Comparison of ENCODE assay signal across 8 mouse cellular contexts in the genomic region with DNA sequence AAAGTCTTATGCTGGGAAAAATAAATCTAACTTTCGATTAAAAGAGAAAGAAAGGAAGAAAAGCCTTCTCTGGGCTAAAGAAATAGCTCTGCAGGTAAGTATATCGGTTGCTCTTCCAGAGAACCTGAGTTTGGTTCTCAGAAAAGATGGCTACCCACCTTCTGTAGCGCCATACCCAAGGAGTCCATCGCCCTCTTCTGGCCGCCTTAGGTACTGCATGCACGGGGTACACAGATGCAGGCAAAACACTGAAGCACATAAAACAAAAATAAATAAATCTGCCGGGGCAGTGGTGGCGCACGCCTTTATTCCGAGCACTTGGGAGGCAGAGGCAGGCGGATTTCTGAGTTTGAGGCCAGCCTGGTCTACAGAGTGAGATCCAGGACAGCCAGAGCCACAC. TPM values are rescaled to one million over a fixed set of nuclear protein-coding genes. Genes with fewer than 3 reads are reported as not detected.
DNase-seq lines count a peak whose midpoint lies in the region; ATAC-seq and TF ChIP-seq lines count a peak whose summit lies in the region.

No protein-coding gene starts in this region.

- ATAC-seq in kidney, embryonic 15.5 days (replicated peaks; ENCODE audit: low FRiP score) = no peak
- ATAC-seq in CD4-positive, CD25-positive, alpha-beta regulatory T cell, adult 4 months = peak; percentile 86
- ATAC-seq in embryonic facial prominence, embryonic 11.5 days (replicated peaks; ENCODE audit: insufficient number of reproducible peaks, low FRiP score, low TSS enrichment, low read depth) = no peak
- no peak for ATAC-seq in lung, embryonic 14.5 days (ENCODE audit: insufficient read depth)
- ATAC-seq in stomach, postnatal 0 days (ENCODE audit: low FRiP score, low TSS enrichment) = no peak

- peak; percentile 87 for TF ChIP-seq CTCF in kidney, adult 2 months (conservative IDR thresholded peaks at IDR 0.05; ENCODE audit: insufficient read depth, insufficient read length, low read depth, low read length)
- peak; percentile 82 for TF ChIP-seq CTCF in lung, embryonic 14.5 days (IDR thresholded peaks at IDR 0.05; ENCODE audit: low read depth)
- TF ChIP-seq CTCF in stomach, postnatal 0 days (IDR thresholded peaks at IDR 0.05; ENCODE audit: low read depth) = peak; percentile 83

- H3K9me3 ChIP-seq in kidney, embryonic 15.5 days (replicated peaks) = no peaks in the 10 kb centered on the region
- no peaks in the 10 kb centered on the region for H3K9me3 ChIP-seq in embryonic facial prominence, embryonic 11.5 days (replicated peaks; ENCODE audit: control insufficient read depth, low read length)
- no peaks in the 10 kb centered on the region for H3K9me3 ChIP-seq in lung, embryonic 14.5 days (ENCODE audit: low read depth, low read length)
- H3K9me3 ChIP-seq in stomach, postnatal 0 days (ENCODE audit: control insufficient read depth, low read length) = no peaks in the 10 kb centered on the region

- TF ChIP-seq EP300 in stomach, postnatal 0 days (optimal IDR thresholded peaks at IDR 0.05) = no peak

- no peak overlapping the region for H3K4me3 ChIP-seq in kidney, adult 2 months (ENCODE audit: insufficient read depth, low read depth, low read length)
- H3K4me3 ChIP-seq in kidney, embryonic 15.5 days (replicated peaks) = no peak overlapping the region
- H3K4me3 ChIP-seq in embryonic facial prominence, embryonic 11.5 days (ENCODE audit: low read depth, low read length) = no peak overlapping the region
- H3K4me3 ChIP-seq in lung, embryonic 14.5 days (ENCODE audit: low read depth, low read length) = no peak overlapping the region
- no peak overlapping the region for H3K4me3 ChIP-seq in stomach, postnatal 0 days (ENCODE audit: low read depth, low read length)

- no peaks in the 10 kb centered on the region for H3K36me3 ChIP-seq in kidney, adult 2 months (ENCODE audit: control insufficient read depth, insufficient read depth, low read length)
- H3K36me3 ChIP-seq in kidney, embryonic 15.5 days = no peaks in the 10 kb centered on the region
- no peaks in the 10 kb centered on the region for H3K36me3 ChIP-seq in embryonic facial prominence, embryonic 11.5 days (replicated peaks; ENCODE audit: control insufficient read depth, insufficient read depth, low read depth, low read length)
- H3K36me3 ChIP-seq in lung, embryonic 14.5 days (ENCODE audit: insufficient read depth) = no peaks in the 10 kb centered on the region
- no peaks in the 10 kb centered on the region for H3K36me3 ChIP-seq in stomach, postnatal 0 days (ENCODE audit: control insufficient read depth, insufficient read depth, low read length)

- WGBS in kidney, adult 2 months = 37% methylated on average over 11 of the region's 11 CpGs
- 41% methylated on average over 11 of the region's 11 CpGs for WGBS in kidney, embryonic 15.5 days
- WGBS in embryonic facial prominence, embryonic 11.5 days = 47% methylated on average over 11 of the region's 11 CpGs
- 46% methylated on average over 11 of the region's 11 CpGs for WGBS in lung, embryonic 14.5 days
- WGBS in stomach, postnatal 0 days = 44% methylated on average over 11 of the region's 11 CpGs

- TF ChIP-seq POLR2A in kidney, adult 2 months (IDR thresholded peaks at IDR 0.05; ENCODE audit: low read depth, low read length) = no peak

- H3K4me2 ChIP-seq in kidney, embryonic 15.5 days = no peak overlapping the region
- no peak overlapping the region for H3K4me2 ChIP-seq in embryonic facial prominence, embryonic 11.5 days (ENCODE audit: low read depth, low read length)
- no peak overlapping the region for H3K4me2 ChIP-seq in lung, embryonic 14.5 days
- H3K4me2 ChIP-seq in stomach, postnatal 0 days (replicated peaks; ENCODE audit: low read depth) = no peak overlapping the region

- DNase-seq in kidney, adult 2 months = peak; percentile 75
- peak; percentile 65 for DNase-seq in NIH3T3 (ENCODE audit: low read depth)
- peak; percentile 68 for DNase-seq in embryonic facial prominence, embryonic 11.5 days (ENCODE audit: low spot score)
- peak; percentile 69 for DNase-seq in lung, embryonic 14.5 days
- peak; percentile 73 for DNase-seq in stomach, postnatal 0 days (ENCODE audit: low spot score)
- DNase-seq in right cerebral cortex, adult 2 months (ENCODE audit: low spot score in 2 of 2) = no peak

- no peak overlapping the region for H3K27ac ChIP-seq in kidney, adult 2 months (ENCODE audit: insufficient read depth, low read depth, low read length)
- H3K27ac ChIP-seq in kidney, embryonic 15.5 days = no peak overlapping the region
- H3K27ac ChIP-seq in embryonic facial prominence, embryonic 11.5 days (replicated peaks; ENCODE audit: low read depth, low read length) = no peak overlapping the region
- no peak overlapping the region for H3K27ac ChIP-seq in lung, embryonic 14.5 days (ENCODE audit: low read depth)
- H3K27ac ChIP-seq in stomach, postnatal 0 days (replicated peaks) = no peak overlapping the region

- H3K4me1 ChIP-seq in kidney, adult 2 months (ENCODE audit: control insufficient read depth, insufficient read depth, low read length) = no peaks in the 10 kb centered on the region
- H3K4me1 ChIP-seq in kidney, embryonic 15.5 days = no peaks in the 10 kb centered on the region
- H3K4me1 ChIP-seq in embryonic facial prominence, embryonic 11.5 days (ENCODE audit: control insufficient read depth, insufficient read depth, low read length) = no peaks in the 10 kb centered on the region
- no peaks in the 10 kb centered on the region for H3K4me1 ChIP-seq in lung, embryonic 14.5 days (ENCODE audit: insufficient read depth)
- no peaks in the 10 kb centered on the region for H3K4me1 ChIP-seq in stomach, postnatal 0 days (replicated peaks; ENCODE audit: control insufficient read depth, insufficient read depth)

- no peak overlapping the region for H3K9ac ChIP-seq in kidney, embryonic 15.5 days
- H3K9ac ChIP-seq in embryonic facial prominence, embryonic 11.5 days (replicated peaks; ENCODE audit: low read length) = no peak overlapping the region
- H3K9ac ChIP-seq in lung, embryonic 14.5 days = no peak overlapping the region
- no peak overlapping the region for H3K9ac ChIP-seq in stomach, postnatal 0 days (ENCODE audit: low read length)

- no peaks in the 10 kb centered on the region for H3K27me3 ChIP-seq in kidney, adult 2 months (replicated peaks; ENCODE audit: control insufficient read depth, insufficient read depth, low read length)
- no peaks in the 10 kb centered on the region for H3K27me3 ChIP-seq in kidney, embryonic 15.5 days
- no peaks in the 10 kb centered on the region for H3K27me3 ChIP-seq in embryonic facial prominence, embryonic 11.5 days (ENCODE audit: control insufficient read depth, insufficient read depth, low read length)
- no peaks in the 10 kb centered on the region for H3K27me3 ChIP-seq in lung, embryonic 14.5 days (ENCODE audit: insufficient read depth, low read length)
- H3K27me3 ChIP-seq in stomach, postnatal 0 days (ENCODE audit: control insufficient read depth, insufficient read depth, low read length) = no peaks in the 10 kb centered on the region

RNA-seq across cellular contexts. Expression of gene Il17rd, which starts 15.9 kb away (rescaled TPM):
- polyA plus RNA-seq in kidney, adult 2 months (2012; rRNA removed) = 3.3 and 3.8 TPM in 2 replicates
- polyA plus RNA-seq in kidney, embryonic 15.5 days (2015; fragmentation: Nextera tagmentation; extraction: Ambion mirVana) = 5.9 and 6.2 TPM in 2 replicates
- under 1 TPM; 0.20 TPM for polyA plus RNA-seq in CD4-positive, CD25-positive, alpha-beta regulatory T cell, adult 4 months (2017; shearing (Covaris generic))
- 6.7 and 6.9 TPM in 2 replicates for polyA plus RNA-seq in embryonic facial prominence, embryonic 11.5 days (2014; fragmentation: Nextera tagmentation; extraction: Ambion mirVana)
- 2.7 and 3.9 TPM in 2 replicates for polyA plus RNA-seq in lung, embryonic 14.5 days (2014; fragmentation: Nextera tagmentation; extraction: Ambion mirVana)
- polyA plus RNA-seq in stomach, postnatal 0 days (2015; fragmentation: Nextera tagmentation; extraction: Ambion mirVana) = 1.0 and 1.1 TPM in 2 replicates

RNA-seq across cellular contexts. Expression of gene Hesx1, which starts 28.7 kb away (rescaled TPM):
- polyA plus RNA-seq in kidney, adult 2 months (2012; rRNA removed) = 0.12 and 0.19 TPM in 2 replicates
- polyA plus RNA-seq in kidney, embryonic 15.5 days (2015; fragmentation: Nextera tagmentation; extraction: Ambion mirVana) = 1.1 and 1.4 TPM in 2 replicates
- 1 to 10 TPM in 1 of 2 experiments, not detected in 1; 1.8 TPM for polyA plus RNA-seq in CD4-positive, CD25-positive, alpha-beta regulatory T cell, adult 4 months (2017; shearing (Covaris generic))
- polyA plus RNA-seq in embryonic facial prominence, embryonic 11.5 days (2014; fragmentation: Nextera tagmentation; extraction: Ambion mirVana) = 1.4 and 3.4 TPM in 2 replicates
- not detected in 2 replicates for polyA plus RNA-seq in lung, embryonic 14.5 days (2014; fragmentation: Nextera tagmentation; extraction: Ambion mirVana)
- polyA plus RNA-seq in stomach, postnatal 0 days (2015; fragmentation: Nextera tagmentation; extraction: Ambion mirVana) = 0.19 TPM in 1 of 2 replicates, not detected in the other

RNA-seq across cellular contexts. Expression of gene Appl1, which starts 51.8 kb away (rescaled TPM):
- 3.7 and 5.4 TPM in 2 replicates for polyA plus RNA-seq in kidney, adult 2 months (2012; rRNA removed)
- 39.2 and 41.8 TPM in 2 replicates for polyA plus RNA-seq in kidney, embryonic 15.5 days (2015; fragmentation: Nextera tagmentation; extraction: Ambion mirVana)
- polyA plus RNA-seq in CD4-positive, CD25-positive, alpha-beta regulatory T cell, adult 4 months (2017; shearing (Covaris generic)) = 10 to 100 TPM; 24.3 to 49.1 TPM
- polyA plus RNA-seq in embryonic facial prominence, embryonic 11.5 days (2014; fragmentation: Nextera tagmentation; extraction: Ambion mirVana) = 42.5 and 45.9 TPM in 2 replicates
- polyA plus RNA-seq in lung, embryonic 14.5 days (2014; fragmentation: Nextera tagmentation; extraction: Ambion mirVana) = 41.0 and 43.8 TPM in 2 replicates
- 22.0 and 25.5 TPM in 2 replicates for polyA plus RNA-seq in stomach, postnatal 0 days (2015; fragmentation: Nextera tagmentation; extraction: Ambion mirVana)

Comparison
In these comparisons a context has a peak if more than half of its experiments do, and no peak if none do; other contexts are left out.
1. DNase-seq: peak in kidney, adult 2 months (single experiment), NIH3T3 (single experiment), embryonic facial prominence, embryonic 11.5 days (single experiment), lung, embryonic 14.5 days (single experiment) and stomach, postnatal 0 days (single experiment); none in right cerebral cortex, adult 2 months (0 of 2).
2. Peak in every context shown above with its lines, with median percentiles within 50 percentile points of each other: CTCF ChIP-seq.